Mouse (Mus musculus): ENCODE data around the gene Amer3.

DNA sequence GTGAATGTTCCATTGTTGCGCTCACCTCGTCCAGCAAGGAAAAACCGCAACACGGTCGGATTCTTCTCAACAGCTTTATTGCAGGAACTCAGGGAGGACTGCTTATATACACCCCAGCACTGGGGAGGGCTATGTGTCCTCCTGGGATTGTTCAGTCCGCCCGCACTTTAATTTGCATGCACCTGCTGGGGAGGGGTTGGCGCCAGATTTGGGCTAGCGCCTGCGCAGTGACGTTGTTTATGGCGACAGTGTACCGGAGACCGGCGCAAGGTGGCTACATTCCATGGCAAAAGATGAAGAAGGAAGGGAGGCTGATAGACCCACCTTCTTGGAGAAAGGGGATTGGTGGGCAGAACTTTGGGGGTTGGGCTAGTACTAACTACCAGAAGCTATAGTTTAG lies 20.5 kb downstream of the Amer3 start:
- TF ChIP-seq CTCF (conservative IDR thresholded peaks at IDR 0.05; ENCODE audit: low read length) (no peak), POU5F1 (IDR thresholded peaks at IDR 0.05; ENCODE audit: borderline replicate concordance, low read length) (no peak)
